Comparison of ENCODE assay signal across 15 mouse cellular contexts in genomic region chr14:76478616-76479015, GRCm38 (mm10).
DNase-seq lines count a peak whose midpoint lies in the region; ATAC-seq and TF ChIP-seq lines count a peak whose summit lies in the region.
"Had no signal": no experiment of that assay in that cellular context is flagged by ENCODE, and none has a peak within 500 bp of the region (broad histone marks: within the 10 kb centered on the region; RNA-seq: fewer than 3 reads in every experiment).

No protein-coding gene starts in this region.

- H3K4me2 ChIP-seq in limb, embryonic 15.5 days = no peak overlapping the region
- H3K4me2 ChIP-seq: hindbrain, embryonic 15.5 days; kidney, embryonic 15.5 days had no signal

- no peaks in the 10 kb centered on the region for H3K36me3 ChIP-seq in limb, embryonic 15.5 days
- H3K36me3 ChIP-seq in limb, embryonic 10.5 days = 0 out of 2 replicates have a peak, but pooled peaks cover 3% of the 10 kb centered on the region
- H3K36me3 ChIP-seq: hindbrain, embryonic 15.5 days; kidney, embryonic 15.5 days had no signal

- no peak for TF ChIP-seq CTCF in lung, adult 2 months (IDR thresholded peaks at IDR 0.05; ENCODE audit: insufficient read depth, low read length)

- 43% methylated on average over 6 of the region's 6 CpGs for WGBS in limb, embryonic 15.5 days
- 62% methylated on average over 6 of the region's 6 CpGs for WGBS in limb, embryonic 10.5 days
- WGBS in lung, adult 2 months = 35% methylated on average over 6 of the region's 6 CpGs

- no peak overlapping the region for H3K4me3 ChIP-seq in limb, embryonic 15.5 days
- H3K4me3 ChIP-seq in limb, embryonic 10.5 days = no peak overlapping the region
- H3K4me3 ChIP-seq in lung, adult 2 months (replicated peaks; ENCODE audit: extremely low read depth, low read depth, low read length) = no peak overlapping the region
- H3K4me3 ChIP-seq: hindbrain, embryonic 15.5 days; kidney, embryonic 15.5 days had no signal

- ATAC-seq in limb, embryonic 15.5 days (ENCODE audit: insufficient number of reproducible peaks, low FRiP score, low TSS enrichment, low read depth) = no peak
- ATAC-seq: activated CD4-positive, CD25-positive, alpha-beta regulatory T cell, adult 4 months had no signal

- TF ChIP-seq POLR2A in lung, adult 2 months (IDR thresholded peaks at IDR 0.05; ENCODE audit: borderline replicate concordance, extremely low read depth, low read depth, low read length) = no peak

- H3K9me3 ChIP-seq in limb, embryonic 15.5 days = no peaks in the 10 kb centered on the region
- no peaks in the 10 kb centered on the region for H3K9me3 ChIP-seq in limb, embryonic 10.5 days (replicated peaks)
- H3K9me3 ChIP-seq: hindbrain, embryonic 15.5 days; kidney, embryonic 15.5 days had no signal

- no peak overlapping the region for H3K9ac ChIP-seq in limb, embryonic 15.5 days
- H3K9ac ChIP-seq: hindbrain, embryonic 15.5 days; kidney, embryonic 15.5 days had no signal

- peak overlapping the region; percentile 61; the same call in 1 of the 2 replicates for H3K27ac ChIP-seq in limb, embryonic 15.5 days
- H3K27ac ChIP-seq in limb, embryonic 10.5 days = no peak overlapping the region
- H3K27ac ChIP-seq: hindbrain, embryonic 15.5 days had no signal

- H3K4me1 ChIP-seq in limb, embryonic 15.5 days = peaks cover 10% of the 10 kb centered on the region
- H3K4me1 ChIP-seq in limb, embryonic 10.5 days = peaks cover 9% of the 10 kb centered on the region
- H3K4me1 ChIP-seq in lung, adult 2 months (ENCODE audit: control insufficient read depth, insufficient read depth, low read length) = no peaks in the 10 kb centered on the region; the same call in 1 of the 2 replicates

- peak; percentile 66 to 83 for DNase-seq in adrenal gland, adult (ENCODE audit: inconsistent age in 2 of 2, low spot score in 1 of 2)
- no peak for DNase-seq in adrenal gland, postnatal 4 days (ENCODE audit: low spot score in 2 of 2)
- no peak for DNase-seq in limb, embryonic 10.5 days (ENCODE audit: low spot score)
- peak; percentile 83 for DNase-seq in NIH3T3 (ENCODE audit: low read depth)
- peak; percentile 66 for DNase-seq in brain, adult 2 months (ENCODE audit: low read depth, low spot score)
- DNase-seq in urinary bladder, postnatal 10 days (ENCODE audit: low spot score) = no peak
- no peak for DNase-seq in lung, adult 2 months
- DNase-seq: cerebellum, adult 11 months; liver; lung, postnatal 14 days; right cerebral cortex, postnatal 4 days had no signal

- no peaks in the 10 kb centered on the region for H3K27me3 ChIP-seq in limb, embryonic 15.5 days
- no peaks in the 10 kb centered on the region for H3K27me3 ChIP-seq in limb, embryonic 10.5 days (ENCODE audit: low read depth, poor library complexity, severe bottlenecking)
- H3K27me3 ChIP-seq: hindbrain, embryonic 15.5 days; kidney, embryonic 15.5 days had no signal

Comparison
In these comparisons a context has a peak if more than half of its experiments do, and no peak if none do; other contexts are left out.
1. DNase-seq: peak in adrenal gland, adult (2 of 2), NIH3T3 (single experiment) and brain, adult 2 months (single experiment); none in adrenal gland, postnatal 4 days (0 of 2), limb, embryonic 10.5 days (single experiment), urinary bladder, postnatal 10 days (single experiment) and lung, adult 2 months (single experiment).